In the genomic region with DNA sequence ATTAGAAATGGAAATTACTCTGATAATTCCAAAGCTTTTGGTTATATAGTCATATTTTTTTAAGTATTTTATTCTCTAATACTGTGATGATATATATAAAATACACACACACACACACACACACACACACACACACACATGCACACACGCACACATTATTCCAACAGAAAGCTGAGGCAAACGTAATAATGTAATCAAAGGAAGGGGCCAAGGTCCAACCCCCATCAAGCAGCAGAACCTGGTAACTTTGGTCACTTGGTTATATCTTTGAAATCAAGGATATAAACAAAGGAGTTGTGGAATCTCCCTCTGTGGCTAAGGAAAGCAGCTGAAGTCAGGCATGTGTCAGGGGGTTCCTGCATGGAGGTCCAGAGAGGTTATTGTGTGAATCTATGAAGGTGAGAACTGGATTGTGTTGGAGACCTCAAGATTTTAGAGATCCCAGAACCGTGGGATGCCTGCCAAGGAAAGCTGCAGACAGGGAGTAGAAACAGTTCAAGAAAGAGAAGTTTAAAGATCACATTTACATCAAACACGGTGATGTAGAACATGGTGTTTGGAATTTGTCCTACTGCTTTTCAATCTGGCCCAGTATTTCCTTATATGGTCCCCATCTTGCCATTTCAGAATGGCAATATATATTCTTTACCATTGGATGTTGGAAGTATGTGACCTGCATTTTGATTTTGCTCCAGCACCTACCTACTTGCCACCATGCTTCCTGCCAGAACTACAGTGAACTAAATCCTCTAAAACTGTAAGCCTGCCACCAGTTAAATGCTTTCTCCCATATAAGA, we compare ENCODE assay signal across 31 mouse cellular contexts. TPM values are rescaled to one million over a fixed set of nuclear protein-coding genes. Genes with fewer than 3 reads are reported as not detected.
DNase-seq lines count a peak whose midpoint lies in the region; ATAC-seq and TF ChIP-seq lines count a peak whose summit lies in the region.
"Had no signal": no experiment of that assay in that cellular context is flagged by ENCODE, and none has a peak within 500 bp of the region (broad histone marks: within the 10 kb centered on the region; RNA-seq: fewer than 3 reads in every experiment).

No protein-coding gene starts in this region.

- TF ChIP-seq EP300 in stomach, postnatal 0 days (optimal IDR thresholded peaks at IDR 0.05) = no peak

- no peak overlapping the region for H3K27ac ChIP-seq in intestine, embryonic 16.5 days (ENCODE audit: low read length)
- H3K27ac ChIP-seq in stomach, postnatal 0 days (replicated peaks) = no peak overlapping the region
- H3K27ac ChIP-seq in forebrain, embryonic 13.5 days = no peak overlapping the region
- H3K27ac ChIP-seq: forebrain, embryonic 10.5 days; heart, adult 2 months; heart, embryonic 10.5 days; heart, embryonic 13.5 days; hindbrain, embryonic 14.5 days; hindbrain, postnatal 0 days had no signal

- H3K4me2 ChIP-seq in intestine, embryonic 16.5 days (ENCODE audit: low read depth, low read length) = no peak overlapping the region
- H3K4me2 ChIP-seq in stomach, postnatal 0 days (replicated peaks; ENCODE audit: low read depth) = no peak overlapping the region
- no peak overlapping the region for H3K4me2 ChIP-seq in forebrain, embryonic 13.5 days
- H3K4me2 ChIP-seq: heart, embryonic 13.5 days; hindbrain, embryonic 14.5 days had no signal

- H3K9ac ChIP-seq in intestine, embryonic 16.5 days (ENCODE audit: low read depth, low read length) = no peak overlapping the region
- no peak overlapping the region for H3K9ac ChIP-seq in stomach, postnatal 0 days (ENCODE audit: low read length)
- no peak overlapping the region for H3K9ac ChIP-seq in forebrain, embryonic 13.5 days
- H3K9ac ChIP-seq: forebrain, postnatal 0 days; heart, embryonic 13.5 days; hindbrain, embryonic 14.5 days had no signal

- H3K27me3 ChIP-seq in intestine, embryonic 16.5 days (replicated peaks; ENCODE audit: control insufficient read depth, insufficient read depth, low read length) = no peaks in the 10 kb centered on the region
- H3K27me3 ChIP-seq in stomach, postnatal 0 days (ENCODE audit: control insufficient read depth, insufficient read depth, low read length) = no peaks in the 10 kb centered on the region
- H3K27me3 ChIP-seq in forebrain, embryonic 13.5 days = no peaks in the 10 kb centered on the region
- H3K27me3 ChIP-seq: heart, embryonic 13.5 days had no signal

- peak; percentile 78 for ATAC-seq in frontal cortex, adult (ENCODE audit: low TSS enrichment)
- ATAC-seq in intestine, embryonic 16.5 days = peak; percentile 36; the same call in 1 of the 2 replicates
- peak; percentile 76 for ATAC-seq in stomach, postnatal 0 days (ENCODE audit: low FRiP score, low TSS enrichment)
- no peak for ATAC-seq in forebrain, embryonic 13.5 days
- ATAC-seq: CD4-positive, CD25-positive, alpha-beta regulatory T cell, adult 4 months; forebrain, embryonic 14.5 days; forebrain, postnatal 0 days; hindbrain, postnatal 0 days; inflammation-experienced regulatory T-cells, adult 6 months had no signal

- no peaks in the 10 kb centered on the region for H3K4me1 ChIP-seq in intestine, embryonic 16.5 days (ENCODE audit: control insufficient read depth, insufficient read depth, low read length)
- H3K4me1 ChIP-seq in stomach, postnatal 0 days (replicated peaks; ENCODE audit: control insufficient read depth, insufficient read depth) = no peaks in the 10 kb centered on the region
- H3K4me1 ChIP-seq in forebrain, embryonic 13.5 days = no peaks in the 10 kb centered on the region
- H3K4me1 ChIP-seq: forebrain, embryonic 10.5 days; heart, embryonic 10.5 days; heart, embryonic 13.5 days had no signal

- no peak for DNase-seq in frontal cortex, postnatal 14 days (ENCODE audit: low spot score in 2 of 2)
- peak; percentile 29 for DNase-seq in stomach, postnatal 0 days (ENCODE audit: low spot score)
- DNase-seq in embryo, embryonic 10 days (ENCODE audit: low spot score) = no peak
- DNase-seq: adrenal gland, postnatal 10 days; adrenal gland, postnatal 36 days; cerebellum, adult 11 months; cerebellum, adult 8-10 months; cerebellum, postnatal 36 days; forebrain, postnatal 0 days; gastrocnemius, postnatal 10 days; gastrocnemius, postnatal 36 days; heart, adult 2 months; heart, postnatal 14 days; heart, postnatal 4 days; kidney, adult 18-20 months had no signal

- 46% methylated on average over 4 of the region's 4 CpGs for WGBS in intestine, embryonic 16.5 days
- WGBS in stomach, postnatal 0 days = 34% methylated on average over 4 of the region's 4 CpGs
- 87% methylated on average over 4 of the region's 4 CpGs for WGBS in forebrain, embryonic 13.5 days

- no peaks in the 10 kb centered on the region for H3K36me3 ChIP-seq in intestine, embryonic 16.5 days (ENCODE audit: control insufficient read depth, insufficient read depth, low read length)
- no peaks in the 10 kb centered on the region for H3K36me3 ChIP-seq in stomach, postnatal 0 days (ENCODE audit: control insufficient read depth, insufficient read depth, low read length)
- H3K36me3 ChIP-seq in forebrain, embryonic 13.5 days (ENCODE audit: poor library complexity, severe bottlenecking) = no peaks in the 10 kb centered on the region
- H3K36me3 ChIP-seq: forebrain, embryonic 10.5 days; heart, embryonic 13.5 days had no signal

- no peak overlapping the region for H3K4me3 ChIP-seq in intestine, embryonic 16.5 days (ENCODE audit: low read length)
- no peak overlapping the region for H3K4me3 ChIP-seq in stomach, postnatal 0 days (ENCODE audit: low read depth, low read length)
- no peak overlapping the region for H3K4me3 ChIP-seq in forebrain, embryonic 13.5 days
- H3K4me3 ChIP-seq: forebrain, embryonic 10.5 days; heart, adult 2 months; heart, embryonic 10.5 days; heart, embryonic 13.5 days had no signal

- TF ChIP-seq CTCF in stomach, postnatal 0 days (IDR thresholded peaks at IDR 0.05; ENCODE audit: low read depth) = no peak

- H3K9me3 ChIP-seq in intestine, embryonic 16.5 days (ENCODE audit: control insufficient read depth, low read length) = peaks cover 8% of the 10 kb centered on the region; the same call in 1 of the 2 replicates
- H3K9me3 ChIP-seq in stomach, postnatal 0 days (ENCODE audit: control insufficient read depth, low read length) = no peaks in the 10 kb centered on the region
- no peaks in the 10 kb centered on the region for H3K9me3 ChIP-seq in forebrain, embryonic 13.5 days (replicated peaks)

RNA-seq across cellular contexts. Expression of a gene that starts 2.4 kb away (rescaled TPM):
- polyA plus RNA-seq in intestine, embryonic 16.5 days (2015; fragmentation: Nextera tagmentation; extraction: Ambion mirVana) = not detected in 2 replicates
- polyA plus RNA-seq in stomach, postnatal 0 days (2015; fragmentation: Nextera tagmentation; extraction: Ambion mirVana) = not detected in 2 replicates
- not detected in 2 replicates for polyA plus RNA-seq in forebrain, embryonic 13.5 days (2015; fragmentation: Nextera tagmentation; extraction: Ambion mirVana)
- polyA plus RNA-seq: C2C12; cortical plate, adult 2 months; embryonic facial prominence, embryonic 11.5 days; embryonic facial prominence, embryonic 14.5 days; forebrain, embryonic 10.5 days; forebrain, embryonic 14.5 days; forebrain, postnatal 0 days; heart, adult 2 months; heart, embryonic 10.5 days; heart, embryonic 13.5 days; heart, embryonic 16.5 days had no signal
